Mouse (Mus musculus) effector memory CD4-positive, alpha-beta T cell, adult 5 months (primary cell): ENCODE data around the gene Ints12. TPM values are rescaled to one million over a fixed set of nuclear protein-coding genes. Genes with fewer than 3 reads are reported as not detected.

Experiments used
- polyA plus RNA-seq: library from polyadenylated mRNA; unstranded; fragments of 100-300 nt; shearing (Covaris generic); gene quantifications from one replicate; pipeline ENCODE4 v1.2.1, GENCODE M21; 2017

The Ints12 gene
- 16.5 TPM for polyA plus RNA-seq

GRCm38 (mm10) chr3:133091664-133092273, at the start of gene Ints12, which contains the start of gene Gstcd:
Gene Ints12, plus strand, starts transcription at chr3:133091840.
Gene Gstcd, minus strand, starts transcription at chr3:133092033.

Other genes with a start within 250 kb of the Ints12 start
- gene Npnt, start 141.5 kb upstream of the Ints12 start, polyA plus RNA-seq = 0.31 TPM
- 9.7 TPM for gene Gstcd, start 193 bp downstream of the Ints12 start, polyA plus RNA-seq
- gene Arhgef38, start 143.1 kb downstream of the Ints12 start, polyA plus RNA-seq = 0.05 TPM
- 22.6 TPM for gene Ppa2, start 218.3 kb downstream of the Ints12 start, polyA plus RNA-seq